Mouse (Mus musculus): ENCODE measurements around the gene Hist1h1a. TPM values are rescaled to one million over a fixed set of nuclear protein-coding genes. Genes with fewer than 3 reads are reported as not detected.
"Not testable (repeated sequence)": the region's sequence is repeated elsewhere in the genome, so short reads cannot be mapped to it uniquely, and the experiment has no call there.

The Hist1h1a gene
- polyA plus RNA-seq, 1 experiment from 2014 or later, result 1.4 TPM

DNA sequence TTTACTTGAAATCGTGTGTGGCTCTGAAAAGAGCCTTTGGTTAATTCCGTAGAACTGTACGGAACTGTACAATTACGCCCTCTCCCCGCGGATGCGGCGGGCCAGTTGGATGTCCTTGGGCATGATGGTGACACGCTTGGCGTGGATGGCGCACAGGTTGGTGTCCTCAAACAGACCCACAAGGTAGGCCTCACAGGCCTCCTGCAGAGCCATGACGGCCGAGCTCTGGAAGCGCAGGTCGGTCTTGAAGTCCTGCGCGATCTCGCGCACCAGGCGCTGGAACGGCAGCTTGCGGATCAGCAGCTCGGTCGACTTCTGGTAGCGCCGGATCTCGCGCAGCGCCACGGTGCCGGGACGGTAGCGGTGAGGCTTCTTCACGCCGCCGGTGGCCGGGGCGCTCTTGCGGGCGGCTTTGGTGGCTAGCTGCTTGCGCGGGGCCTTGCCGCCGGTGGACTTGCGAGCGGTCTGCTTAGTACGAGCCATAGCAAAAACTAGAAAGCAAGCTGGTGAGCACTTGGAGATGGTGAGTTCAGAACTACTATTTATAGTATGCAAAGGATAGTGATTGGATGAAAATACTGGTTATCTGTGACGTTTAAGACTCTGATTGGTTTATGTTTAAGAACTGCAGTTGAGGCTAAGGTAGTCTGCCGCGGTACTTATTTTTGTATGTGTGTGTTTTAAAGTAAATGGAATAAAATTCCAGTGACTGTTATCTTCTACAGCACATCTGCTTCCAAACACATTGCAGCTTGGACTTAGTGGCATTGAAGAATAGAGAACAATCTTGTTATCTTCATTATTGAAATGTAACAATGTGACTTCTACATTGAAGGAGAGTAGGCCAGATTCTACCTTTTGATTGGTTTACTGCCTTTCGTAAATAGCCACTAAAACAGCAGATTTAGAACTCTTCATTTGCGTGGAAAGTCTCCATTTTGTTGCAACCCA, 1.3 kb upstream of the Hist1h1a start, which contains the start of gene Hist1h3a:
TSS of gene Hist1h3a (minus strand) at position 516 of the 951 bp plus-strand sequence.
- Histone ChIP-seq H3K4me1 (replicated peaks) (peaks cover 28% of the 10 kb centered on the region), H3K9ac (peak within 1 kb of the TSS; percentile 81), H3K4me3 (peak within 1 kb of the TSS; percentile 57), H3K4me2 (peak within 1 kb of the TSS; percentile 83), H3K27ac (ENCODE audit: poor library complexity, severe bottlenecking) (peak within 1 kb of the TSS; percentile 94)
- WGBS, result under 1% methylated on average over 36 of the region's 52 CpGs
- not testable (repeated sequence) for H3K27me3 ChIP-seq (replicated peaks); H3K9me3 ChIP-seq (replicated peaks); H3K36me3 ChIP-seq
- peak; percentile 68 for ATAC-seq (ENCODE audit: insufficient number of reproducible peaks, low FRiP score)

DNA sequence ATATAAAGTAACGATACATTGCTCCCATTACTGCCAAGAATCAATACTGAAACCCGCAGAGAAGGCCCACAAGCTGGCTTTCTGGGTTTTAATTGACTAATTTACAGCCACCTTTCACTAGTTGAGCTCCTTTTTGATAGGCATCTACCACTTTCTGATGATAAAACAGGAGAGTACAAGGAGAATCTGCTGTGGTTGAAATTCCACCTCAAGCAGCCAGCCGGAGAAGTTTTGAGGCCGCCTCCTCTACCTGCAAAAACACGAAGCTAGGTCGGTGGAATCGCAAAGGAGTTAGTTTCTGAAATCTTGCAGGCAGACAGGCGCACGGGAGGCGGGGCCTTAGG, 252 bp upstream of the Hist1h1a start:
- no peaks in the 10 kb centered on the region for H3K27me3 ChIP-seq (replicated peaks)
- H3K27ac ChIP-seq (ENCODE audit: poor library complexity, severe bottlenecking), result peak overlapping the region; percentile 94
- peak overlapping the region; percentile 80 for H3K4me2 ChIP-seq
- peaks cover 24% of the 10 kb centered on the region for H3K4me1 ChIP-seq (replicated peaks)
- H3K36me3 ChIP-seq, result no peaks in the 10 kb centered on the region
- 1% methylated on average over 10 of the region's 10 CpGs for WGBS
- ATAC-seq (ENCODE audit: insufficient number of reproducible peaks, low FRiP score), result no peak
- no peaks in the 10 kb centered on the region for H3K9me3 ChIP-seq (replicated peaks)
- H3K4me3 ChIP-seq, result peak overlapping the region; percentile 57
- peak overlapping the region; percentile 81 for H3K9ac ChIP-seq

DNA sequence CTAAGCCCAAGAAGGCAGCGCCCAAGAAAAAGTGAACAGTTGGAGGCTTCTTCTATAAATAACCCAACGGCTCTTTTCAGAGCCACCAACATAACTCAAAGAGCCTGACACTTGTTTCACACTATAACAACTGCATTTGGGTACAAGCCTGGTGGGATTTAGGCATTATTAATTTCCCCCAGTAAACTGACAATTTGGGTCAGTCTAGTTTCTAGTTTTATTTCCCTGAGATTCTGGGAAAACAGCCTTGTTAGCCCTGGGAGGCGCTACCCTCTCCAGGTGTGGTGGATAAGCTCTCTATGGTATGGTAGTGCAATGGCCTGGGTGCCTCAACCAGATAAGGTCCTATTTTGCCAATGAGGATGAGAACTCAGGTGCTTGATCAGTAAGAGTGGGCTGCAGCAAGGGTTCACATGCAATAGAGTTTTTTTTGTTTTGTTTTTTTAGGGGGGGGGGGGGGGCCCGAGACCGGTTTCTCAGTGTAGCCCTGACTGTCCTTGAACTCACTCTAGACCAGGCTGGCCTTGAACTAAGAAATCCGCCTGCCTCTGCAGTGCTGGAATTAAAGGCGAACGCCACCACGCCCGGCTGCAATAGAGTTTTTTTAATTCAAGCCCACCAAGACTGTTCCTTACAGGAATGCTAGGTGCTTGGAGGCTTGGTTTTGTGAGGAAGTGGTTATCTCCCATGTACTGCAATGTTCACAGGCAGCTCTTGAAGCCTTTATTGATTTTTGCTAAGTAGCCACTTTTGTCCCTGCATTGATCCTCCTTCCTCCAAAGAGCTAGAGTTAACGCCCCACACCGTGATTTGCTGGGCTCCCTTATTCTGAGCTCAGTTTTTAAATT, 1.1 kb downstream of the Hist1h1a start:
- Histone ChIP-seq H3K36me3 (no peaks in the 10 kb centered on the region), H3K27ac (ENCODE audit: poor library complexity, severe bottlenecking) (peak overlapping the region; percentile 94), H3K27me3 (replicated peaks) (no peaks in the 10 kb centered on the region), H3K9me3 (replicated peaks) (no peaks in the 10 kb centered on the region), H3K9ac (peak overlapping the region; percentile 81), H3K4me1 (replicated peaks) (peaks cover 27% of the 10 kb centered on the region), H3K4me2 (peak overlapping the region; percentile 80), H3K4me3 (peak overlapping the region; percentile 57)
- WGBS, result 38% methylated on average over 12 of the region's 12 CpGs
- ATAC-seq (ENCODE audit: insufficient number of reproducible peaks, low FRiP score), result no peak

DNA sequence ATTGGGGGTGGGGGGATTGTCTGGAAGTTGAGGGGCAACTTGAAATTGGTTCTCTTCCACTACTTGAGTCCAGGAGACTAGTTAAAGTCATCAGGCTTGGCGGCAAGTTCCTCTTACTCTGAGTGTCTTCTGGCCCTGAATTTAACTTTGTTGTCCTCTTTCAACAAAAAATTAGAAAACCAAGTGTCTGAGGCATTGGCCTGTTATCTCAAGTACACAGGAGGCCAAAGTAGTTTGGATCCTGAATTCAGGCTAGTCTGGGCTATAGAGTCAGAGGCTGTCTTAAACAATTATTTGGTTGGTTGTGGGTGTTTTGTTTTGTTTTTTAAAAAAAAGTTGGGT, 1.7 kb downstream of the Hist1h1a start:
- ATAC-seq (ENCODE audit: insufficient number of reproducible peaks, low FRiP score), result no peak
- no peaks in the 10 kb centered on the region for H3K9me3 ChIP-seq (replicated peaks)
- 66% methylated on average over 1 of the region's 1 CpGs for WGBS
- H3K4me1 ChIP-seq (replicated peaks), result peaks cover 24% of the 10 kb centered on the region
- H3K36me3 ChIP-seq, result no peaks in the 10 kb centered on the region
- H3K27me3 ChIP-seq (replicated peaks), result no peaks in the 10 kb centered on the region
- no peak overlapping the region for H3K4me3 ChIP-seq
- no peak overlapping the region for H3K9ac ChIP-seq
- H3K27ac ChIP-seq (ENCODE audit: poor library complexity, severe bottlenecking), result no peak overlapping the region
- no peak overlapping the region for H3K4me2 ChIP-seq

DNA sequence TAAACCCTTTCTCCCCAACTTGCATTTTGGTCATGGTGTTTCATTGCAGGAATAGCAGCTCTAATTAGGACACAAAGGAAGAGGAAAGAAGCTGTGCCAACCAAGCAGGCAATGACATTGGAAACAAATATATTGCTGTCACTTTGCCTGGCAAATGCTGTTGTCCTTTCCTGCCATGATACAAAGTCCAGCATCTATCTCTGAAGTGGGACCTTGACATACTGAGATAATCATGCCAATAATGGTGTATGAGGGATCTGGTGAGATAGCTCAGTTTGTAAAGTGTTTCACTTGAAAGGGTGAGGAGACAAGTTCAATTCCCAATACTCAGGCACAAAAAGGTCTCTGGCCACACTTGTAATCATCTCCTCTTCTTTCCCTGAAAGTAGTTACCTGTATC, 3.3 kb downstream of the Hist1h1a start:
- Histone ChIP-seq H3K9me3 (replicated peaks) (no peaks in the 10 kb centered on the region), H3K4me3 (no peak overlapping the region), H3K9ac (no peak overlapping the region), H3K36me3 (no peaks in the 10 kb centered on the region), H3K4me1 (replicated peaks) (peaks cover 20% of the 10 kb centered on the region), H3K4me2 (no peak overlapping the region), H3K27ac (ENCODE audit: poor library complexity, severe bottlenecking) (no peak overlapping the region), H3K27me3 (replicated peaks) (no peaks in the 10 kb centered on the region)
- no peak for ATAC-seq (ENCODE audit: insufficient number of reproducible peaks, low FRiP score)

DNA sequence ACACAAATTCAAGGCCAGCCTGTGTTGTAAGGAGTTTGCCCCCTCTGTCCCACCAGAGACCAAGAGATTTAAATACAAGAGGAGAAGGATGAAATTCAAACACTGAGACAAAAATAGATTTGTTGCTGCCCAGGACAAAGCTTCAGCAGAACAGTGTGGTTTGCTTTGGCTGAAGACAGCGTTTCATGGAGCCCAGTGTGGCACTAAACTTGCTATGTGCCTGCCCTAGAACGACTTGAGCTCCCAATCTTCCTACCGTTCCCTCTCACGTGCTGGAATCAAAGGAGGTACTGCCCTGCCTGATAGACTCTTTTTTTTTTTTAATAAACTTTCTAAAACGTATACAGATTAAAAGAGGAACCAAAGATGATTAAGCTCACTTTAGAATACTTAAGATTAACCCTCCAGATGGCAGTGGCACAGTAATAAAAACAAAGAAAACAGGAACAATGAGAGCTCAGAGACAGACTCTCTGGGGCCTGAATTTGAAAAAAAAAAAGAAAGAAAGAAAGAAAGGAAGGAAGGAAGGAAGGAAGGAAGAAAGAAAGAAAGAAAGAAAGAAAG, 5.5 kb downstream of the Hist1h1a start:
- Histone ChIP-seq H3K9ac (no peak overlapping the region), H3K36me3 (no peaks in the 10 kb centered on the region), H3K27me3 (replicated peaks) (no peaks in the 10 kb centered on the region), H3K27ac (ENCODE audit: poor library complexity, severe bottlenecking) (no peak overlapping the region), H3K4me1 (replicated peaks) (peaks cover 18% of the 10 kb centered on the region), H3K4me2 (no peak overlapping the region), H3K9me3 (replicated peaks) (no peaks in the 10 kb centered on the region), H3K4me3 (no peak overlapping the region)
- no peak for ATAC-seq (ENCODE audit: insufficient number of reproducible peaks, low FRiP score)
- 51% methylated on average over 5 of the region's 5 CpGs for WGBS

DNA sequence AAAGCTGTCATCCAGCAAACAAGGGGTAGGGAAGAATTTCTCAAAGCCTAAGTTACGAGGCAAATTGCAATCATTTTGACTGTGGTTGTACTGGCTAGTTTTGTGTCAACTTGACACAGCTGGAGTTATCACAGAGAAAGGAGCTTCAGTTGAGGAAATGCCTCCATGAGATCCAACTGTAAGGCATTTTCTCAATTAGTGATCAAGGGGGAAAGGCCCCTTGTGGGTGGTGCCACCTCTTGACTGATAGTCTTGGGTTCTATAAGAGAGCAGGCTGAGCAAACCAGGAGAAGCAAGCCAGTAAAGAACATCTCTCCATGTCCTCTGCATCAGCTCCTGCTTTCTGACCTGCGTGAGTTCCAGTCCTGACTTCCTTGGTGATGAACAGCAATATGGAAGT, 6.1 kb downstream of the Hist1h1a start, which contains the start of gene Trim38:
TSS of gene Trim38 (plus strand) at position 301 of the 400 bp plus-strand sequence.
- not testable (repeated sequence) for H3K36me3 ChIP-seq; H3K27ac ChIP-seq (ENCODE audit: poor library complexity, severe bottlenecking); H3K4me3 ChIP-seq; H3K9me3 ChIP-seq (replicated peaks); H3K4me2 ChIP-seq; ATAC-seq (ENCODE audit: insufficient number of reproducible peaks, low FRiP score); H3K27me3 ChIP-seq (replicated peaks); H3K9ac ChIP-seq
- H3K4me1 ChIP-seq (replicated peaks), result peaks cover 12% of the 10 kb centered on the region
- 86% methylated on average over 2 of the region's 2 CpGs for WGBS

DNA sequence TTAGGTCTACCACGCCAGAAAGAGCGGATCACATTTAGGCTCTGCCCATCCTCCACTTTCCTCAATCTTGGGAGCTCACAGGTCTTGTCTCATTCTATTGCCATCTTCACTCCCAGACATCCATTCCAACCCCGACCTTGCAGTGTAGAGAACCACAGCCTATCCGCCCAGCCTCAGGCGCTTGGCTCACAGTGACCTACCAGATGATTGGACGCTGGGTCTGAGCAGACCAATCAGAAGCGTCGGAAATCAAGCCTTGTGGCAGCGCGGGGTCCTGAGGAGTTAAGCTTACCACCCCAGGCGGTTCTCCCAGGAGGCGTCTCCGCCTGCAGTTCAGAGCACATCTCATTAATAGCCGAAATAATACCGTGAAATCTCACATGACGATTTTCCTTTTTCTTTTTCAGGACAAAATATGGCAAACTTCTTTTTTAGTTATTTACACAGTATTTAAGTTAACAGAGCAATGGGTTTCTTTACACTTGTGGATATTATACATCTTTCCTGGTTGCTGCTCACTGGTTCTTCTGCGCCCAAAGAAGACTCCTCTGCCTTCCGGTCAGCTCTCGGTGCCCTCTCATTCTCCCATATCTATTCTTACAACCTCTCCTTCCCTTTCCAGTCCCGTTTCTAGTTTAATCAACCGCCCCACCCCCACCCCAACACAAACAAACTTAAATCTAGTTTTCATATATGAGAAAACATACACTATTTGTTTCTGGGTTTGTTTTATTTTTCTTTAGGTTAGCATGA, 9.3 kb downstream of the Hist1h1a start:
- Histone ChIP-seq H3K9me3 (replicated peaks) (no peaks in the 10 kb centered on the region), H3K27ac (ENCODE audit: poor library complexity, severe bottlenecking) (0 out of 2 replicates have a peak overlapping the region, but pooled peaks have one; percentile 47), H3K4me2 (peak overlapping the region; percentile 62), H3K4me1 (replicated peaks) (0 out of 2 replicates have a peak, but pooled peaks cover 7% of the 10 kb centered on the region), H3K36me3 (no peaks in the 10 kb centered on the region), H3K27me3 (replicated peaks) (no peaks in the 10 kb centered on the region), H3K4me3 (peak overlapping the region; percentile 20), H3K9ac (no peak overlapping the region)
- WGBS, result 13% methylated on average over 21 of the region's 21 CpGs
- ATAC-seq (ENCODE audit: insufficient number of reproducible peaks, low FRiP score), result peak; percentile 91

DNA sequence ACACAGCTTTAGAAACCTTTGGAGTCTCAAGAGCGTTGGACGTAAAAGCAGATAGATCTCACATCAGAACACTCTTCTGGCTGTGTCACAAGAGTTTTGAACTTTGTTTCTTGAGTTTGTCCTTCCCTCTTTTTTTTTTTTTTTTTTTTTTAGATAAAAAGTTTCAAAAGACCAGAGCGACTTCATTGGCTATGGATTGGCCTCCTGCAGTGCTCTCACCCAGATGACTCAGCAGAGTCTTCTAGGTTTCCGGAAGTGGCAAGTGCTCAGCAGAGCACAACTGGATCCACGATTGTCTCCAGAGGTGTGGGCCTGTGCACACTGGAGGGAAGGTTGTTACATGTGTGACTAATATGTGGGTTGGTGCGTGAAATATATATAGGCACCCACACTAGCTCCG, 14.9 kb downstream of the Hist1h1a start:
- no peak overlapping the region for H3K4me2 ChIP-seq
- ATAC-seq (ENCODE audit: insufficient number of reproducible peaks, low FRiP score), result no peak
- 86% methylated on average over 7 of the region's 7 CpGs for whole genome bisulfite sequencing
- no peaks in the 10 kb centered on the region for H3K27me3 ChIP-seq (replicated peaks)
- no peaks in the 10 kb centered on the region for H3K9me3 ChIP-seq (replicated peaks)
- H3K36me3 ChIP-seq, result no peaks in the 10 kb centered on the region
- H3K4me1 ChIP-seq (replicated peaks), result no peaks in the 10 kb centered on the region
- H3K27ac ChIP-seq (ENCODE audit: poor library complexity, severe bottlenecking), result no peak overlapping the region
- H3K4me3 ChIP-seq, result no peak overlapping the region
- H3K9ac ChIP-seq, result no peak overlapping the region

DNA sequence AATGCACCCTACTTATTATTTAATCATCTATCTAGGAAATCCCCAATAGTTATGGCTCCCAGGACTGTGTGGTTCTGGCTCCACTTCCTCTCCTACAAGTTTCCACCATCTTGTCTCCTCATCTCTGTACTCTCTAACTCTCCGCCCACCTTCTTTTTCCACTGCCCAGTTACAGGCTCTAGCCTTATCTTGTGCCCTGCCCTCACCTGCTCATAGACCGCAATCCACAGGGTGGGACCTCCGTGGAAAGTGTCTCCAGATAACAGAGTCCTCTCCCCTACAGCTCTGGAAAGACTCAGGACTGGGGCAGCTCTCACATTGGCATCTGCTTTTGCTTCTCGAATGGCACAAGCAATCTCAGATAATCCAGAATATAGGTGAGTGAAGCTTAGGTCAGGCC, 15.6 kb downstream of the Hist1h1a start:
- Histone ChIP-seq H3K9me3 (replicated peaks) (no peaks in the 10 kb centered on the region), H3K4me2 (no peak overlapping the region), H3K4me3 (no peak overlapping the region), H3K27ac (ENCODE audit: poor library complexity, severe bottlenecking) (no peak overlapping the region), H3K27me3 (replicated peaks) (no peaks in the 10 kb centered on the region), H3K9ac (no peak overlapping the region), H3K4me1 (replicated peaks) (no peaks in the 10 kb centered on the region), H3K36me3 (no peaks in the 10 kb centered on the region)
- 49% methylated on average over 4 of the region's 4 CpGs for WGBS
- ATAC-seq (ENCODE audit: insufficient number of reproducible peaks, low FRiP score), result no peak

Measured in heart, embryonic 12.5 days (tissue).